Mouse (Mus musculus) neutrophil, adult 65 days (primary cell): Measurements from ENCODE around the gene Dhrs13. TPM values are rescaled to one million over a fixed set of nuclear protein-coding genes. Genes with fewer than 3 reads are reported as not detected.

ENCODE experiments used
- total RNA-seq: library from RNA; stranded (reverse); gene quantifications from 2 replicates; pipeline ENCODE4 v1.2.4, GENCODE M21; 2023

The Dhrs13 gene
- 2.1 and 3.3 TPM in 2 replicates for total RNA-seq

GRCm38 (mm10) chr11:78031947-78032808, at the start of gene Dhrs13:
Dhrs13 (plus strand) TSS chr11:78032280.

GRCm38 (mm10) chr11:77982441-77982905, 49.6 kb upstream of the Dhrs13 start, which contains the start of gene Phf12:
Phf12 (plus strand) TSS chr11:77982754.

GRCm38 (mm10) chr11:78037831-78038752, 6.0 kb downstream of the Dhrs13 start, which contains the start of gene Flot2:
Flot2 (plus strand) TSS chr11:78037931.

GRCm38 (mm10) chr11:78079961-78080921, 48.2 kb downstream of the Dhrs13 start, which contains the start of gene Eral1:
Eral1 (minus strand) TSS chr11:78080383.

Other genes with a start within 250 kb of the Dhrs13 start
- not detected in 2 replicates for gene Gm10277, start 244.5 kb upstream of the Dhrs13 start, total RNA-seq
- not detected in 2 replicates for gene Pipox, start 138.2 kb upstream of the Dhrs13 start, total RNA-seq
- gene Sez6, start 101.5 kb upstream of the Dhrs13 start, total RNA-seq: not detected in 2 replicates
- 85.8 and 87.4 TPM in 2 replicates for gene Phf12, start 49.5 kb upstream of the Dhrs13 start, total RNA-seq
- 144 and 162 TPM in 2 replicates for gene Flot2, start 5.7 kb downstream of the Dhrs13 start, total RNA-seq
- 15.6 and 17.2 TPM in 2 replicates for gene Eral1, start 48.1 kb downstream of the Dhrs13 start, total RNA-seq
- 48.2 and 54.2 TPM in 2 replicates for gene Fam222b, start 62.4 kb downstream of the Dhrs13 start, total RNA-seq
- gene Traf4, start 133.3 kb downstream of the Dhrs13 start, total RNA-seq: 2.9 and 3.7 TPM in 2 replicates
- gene Nek8, start 144.4 kb downstream of the Dhrs13 start, total RNA-seq: 3.6 and 3.9 TPM in 2 replicates
- gene Tlcd1, start 144.4 kb downstream of the Dhrs13 start, total RNA-seq: 6.2 and 12.3 TPM in 2 replicates
- gene Rpl23a, start 151.3 kb downstream of the Dhrs13 start, total RNA-seq: 588 and 767 TPM in 2 replicates
- gene Rab34, start 156.2 kb downstream of the Dhrs13 start, total RNA-seq: 0.93 and 9.1 TPM in 2 replicates
- gene Proca1, start 161.1 kb downstream of the Dhrs13 start, total RNA-seq: 0.66 and 2.1 TPM in 2 replicates
- gene Sdf2, start 213.5 kb downstream of the Dhrs13 start, total RNA-seq: 41.3 and 43.1 TPM in 2 replicates
- 55.6 and 76.7 TPM in 2 replicates for gene Supt6, start 213.7 kb downstream of the Dhrs13 start, total RNA-seq
- gene 2610507B11Rik, start 229.5 kb downstream of the Dhrs13 start, total RNA-seq: 45.5 and 59.1 TPM in 2 replicates